Mouse (Mus musculus) cortical plate, adult 2 months (tissue): ENCODE data around the gene Foxn3.

Source experiments
- CTCF ChIP-seq: fragments of 200-500 bp; IDR thresholded peaks from 2 replicates; pipeline ENCODE4 v1.5.1; 2011; ENCODE audit warnings: mild to moderate bottlenecking, control low read depth, low read length; ENCODE audit not compliant: insufficient read depth; ENCODE audit errors: extremely low read depth
- POLR2A ChIP-seq: fragments of 200-500 bp; IDR thresholded peaks from 2 replicates; pipeline ENCODE4 v1.6.1; 2011; ENCODE audit warnings: mild to moderate bottlenecking, low read length, control low read depth; ENCODE audit not compliant: insufficient read depth; ENCODE audit errors: extremely low read depth

GRCm38 (mm10) chr12:99352583-99352982, 210.8 kb downstream of the Foxn3 start:
- no peak for TF ChIP-seq POLR2A
- no peak for TF ChIP-seq CTCF
